Mouse (Mus musculus) intestine, embryonic 16.5 days (tissue): Measurements from ENCODE around the gene Cox7b2. TPM values are rescaled to one million over a fixed set of nuclear protein-coding genes. Genes with fewer than 3 reads are reported as not detected.

ENCODE experiments used
- ATAC-seq: fragments of 200-750 bp; cut with Nextera tagmentation; 2 replicates; pipeline ENCODE4 v1.8.0; 2017; ENCODE audit warnings: moderate TSS enrichment, moderate library complexity
- H3K27ac ChIP-seq: fragments of 300-500 bp; sonication (generic); 2 replicates; pipeline ENCODE4 v1.5.1; 2014; ENCODE audit warnings: mild to moderate bottlenecking, low read length
- H3K27me3 ChIP-seq: fragments of 300-500 bp; sonication (generic); replicated peaks from 2 replicates; pipeline ENCODE4 v1.6.1; 2014; ENCODE audit warnings: low read length, control low read depth, mixed read lengths; ENCODE audit not compliant: control insufficient read depth, insufficient read depth
- H3K36me3 ChIP-seq: fragments of 300-500 bp; sonication (generic); 2 replicates; pipeline ENCODE4 v1.6.1; 2014; ENCODE audit warnings: low read length, control low read depth; ENCODE audit not compliant: control insufficient read depth, insufficient read depth
- H3K4me1 ChIP-seq: fragments of 300-500 bp; sonication (generic); 2 replicates; pipeline ENCODE4 v1.6.1; 2014; ENCODE audit warnings: low read length, control low read depth, mixed read lengths; ENCODE audit not compliant: control insufficient read depth, insufficient read depth
- H3K4me2 ChIP-seq: fragments of 300-500 bp; sonication (generic); 2 replicates; pipeline ENCODE4 v1.6.1; 2014; ENCODE audit warnings: low read depth, low read length, control low read depth
- H3K4me3 ChIP-seq: fragments of 300-500 bp; sonication (generic); 2 replicates; pipeline ENCODE4 v1.5.1; 2014; ENCODE audit warnings: mild to moderate bottlenecking, low read length
- H3K9ac ChIP-seq: fragments of 300-500 bp; sonication (generic); 2 replicates; pipeline ENCODE4 v1.6.1; 2014; ENCODE audit warnings: low read depth, low read length
- H3K9me3 ChIP-seq: fragments of 300-500 bp; sonication (generic); 2 replicates; pipeline ENCODE4 v1.6.1; 2016; ENCODE audit warnings: low read length, control low read depth; ENCODE audit not compliant: control insufficient read depth
- WGBS: fragments of 180-500 bp; shearing (Covaris S2); extraction: QIAGEN DNeasy Blood & Tissue Kit; methylation state at CpG from one replicate; pipeline ENCODE4 v1.1.7; 2014; 5-methylcytosine and 5-hydroxymethylcytosine counted together
- polyA plus RNA-seq: library from polyadenylated mRNA; unstranded; fragments of >200 nt; fragmentation: Nextera tagmentation; extraction: Ambion mirVana; gene quantifications from 2 replicates; pipeline ENCODE4 v1.2.1, GENCODE M21; 2015

Gene Cox7b2
- polyA plus RNA-seq, 1 experiment from 2014 or later = not detected

DNA sequence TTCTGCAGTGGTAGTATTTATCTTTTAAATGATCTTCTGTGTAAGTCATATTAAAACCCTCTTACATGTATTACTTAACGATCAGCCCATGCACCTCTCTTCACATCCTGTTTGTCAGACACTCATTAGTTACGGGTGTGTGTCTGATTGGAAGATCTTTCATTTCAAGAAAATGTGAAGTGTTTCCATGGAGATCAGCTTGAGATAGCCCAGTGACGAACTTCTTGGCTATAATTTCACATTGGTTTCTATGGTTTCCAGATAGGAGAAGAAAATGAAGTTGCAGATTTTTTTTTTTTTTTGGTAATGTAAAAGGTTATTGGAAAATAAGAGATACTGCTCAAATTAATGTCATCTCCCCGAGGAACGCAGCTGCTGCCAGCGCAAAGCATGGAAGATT is 107.8 kb downstream of the Cox7b2 start:
- no peaks in the 10 kb centered on the region for H3K4me1 ChIP-seq
- H3K27me3 ChIP-seq = no peaks in the 10 kb centered on the region
- H3K4me3 ChIP-seq = no peak overlapping the region
- H3K4me2 ChIP-seq = no peak overlapping the region
- 76% methylated on average over 6 of the region's 6 CpGs for WGBS
- H3K36me3 ChIP-seq = no peaks in the 10 kb centered on the region
- no peak overlapping the region for H3K9ac ChIP-seq
- H3K9me3 ChIP-seq = no peaks in the 10 kb centered on the region
- no peak for ATAC-seq
- no peak overlapping the region for H3K27ac ChIP-seq

Other genes starting within 250 kb of the Cox7b2 start
- gene Gabrb1, start 109.9 kb upstream of the Cox7b2 start, polyA plus RNA-seq = 0.35 and 0.43 TPM in 2 replicates
- 2.5 and 3.2 TPM in 2 replicates for gene Gabra4, start 110.1 kb upstream of the Cox7b2 start, polyA plus RNA-seq